Mouse (Mus musculus) C2C12 (cell line): ENCODE data around the gene Ogdhl. TPM values are rescaled to one million over a fixed set of nuclear protein-coding genes. Genes with fewer than 3 reads are reported as not detected.
"Not testable (repeated sequence)": the region's sequence is repeated elsewhere in the genome, so short reads cannot be mapped to it uniquely, and the experiment has no call there.

Experiments
- H3K27me3 ChIP-seq: one replicate; pipeline ENCODE4 v1.6.1; 2011; ENCODE audit not compliant: control insufficient read depth, insufficient read depth, insufficient read length
- H3K36me3 ChIP-seq: one replicate; pipeline ENCODE4 v1.6.1; 2011; ENCODE audit not compliant: control insufficient read depth, insufficient read depth
- H3K4me3 ChIP-seq: one replicate; pipeline ENCODE4 v1.5.1; 2011; ENCODE audit warnings: mild to moderate bottlenecking, control low read depth; ENCODE audit not compliant: poor library complexity, insufficient read depth, severe bottlenecking
- H3K79me2 ChIP-seq: one replicate; pipeline ENCODE4 v1.6.1; 2011; ENCODE audit not compliant: control insufficient read depth, insufficient read depth
- H3K79me3 ChIP-seq: one replicate; pipeline ENCODE4 v1.6.1; 2011; ENCODE audit warnings: low read depth, control low read depth
- H3ac ChIP-seq: one replicate; pipeline ENCODE3; 2011; ENCODE audit warnings: low read depth; ENCODE audit not compliant: control insufficient read depth, insufficient read length
- CEBPB ChIP-seq: IDR thresholded peaks from one replicate; pipeline ENCODE4 v1.6.1; 2011; ENCODE audit warnings: low read depth, mild to moderate bottlenecking, control low read depth, moderate library complexity
- CTCF ChIP-seq: IDR thresholded peaks from one replicate; pipeline ENCODE4 v1.5.1; 2011; ENCODE audit not compliant: control insufficient read depth, insufficient read depth, insufficient read length
- FOSL1 ChIP-seq: IDR thresholded peaks from one replicate; pipeline ENCODE4 v1.8.0; 2011; ENCODE audit warnings: mild to moderate bottlenecking, low read length; ENCODE audit not compliant: poor library complexity, insufficient read depth, severe bottlenecking
- MAX ChIP-seq: IDR thresholded peaks from one replicate; pipeline ENCODE4 v1.6.1; 2011; ENCODE audit warnings: mild to moderate bottlenecking, control low read depth
- MYOD1 ChIP-seq: IDR thresholded peaks from one replicate; pipeline ENCODE4 v1.6.1; 2011; ENCODE audit warnings: low read depth; ENCODE audit not compliant: control insufficient read depth, insufficient read length
- MYOG ChIP-seq: IDR thresholded peaks from one replicate; pipeline ENCODE4 v1.6.1; 2011; ENCODE audit not compliant: control insufficient read depth, insufficient read length; ENCODE audit errors: extremely low read depth
- USF1 ChIP-seq: IDR thresholded peaks from one replicate; pipeline ENCODE4 v1.6.1; 2011; ENCODE audit warnings: low read depth, mild to moderate bottlenecking, control low read depth, moderate library complexity
- polyA plus RNA-seq: library from polyadenylated mRNA; unstranded; fragments of >200 nt; fragmentation: generic; extraction: Trizol; gene quantifications from one replicate; pipeline ENCODE4 v1.2.1, GENCODE M21; 2012; ENCODE audit warnings: missing spikeins

Ogdhl gene
- polyA plus RNA-seq, 1 experiment, result 5.7 TPM

DNA sequence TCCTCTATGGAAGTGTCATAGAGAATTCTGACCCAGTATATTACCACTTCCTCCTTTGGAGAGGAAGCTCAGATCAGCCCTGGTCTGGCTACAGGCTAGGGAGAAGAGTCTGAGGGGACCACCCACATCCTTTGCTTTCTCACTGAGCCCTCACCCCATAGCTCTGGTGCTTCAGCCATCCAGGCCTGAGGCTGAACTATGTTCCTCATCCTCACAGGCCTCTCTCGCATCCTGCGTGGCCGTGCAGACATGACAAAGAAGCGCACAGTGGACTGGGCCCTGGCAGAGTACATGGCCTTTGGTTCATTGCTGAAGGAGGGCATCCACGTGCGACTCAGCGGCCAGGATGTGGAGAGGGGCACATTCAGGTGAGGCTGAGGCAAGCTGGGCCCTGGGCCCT is 20.0 kb downstream of the Ogdhl start:
- H3K36me3 ChIP-seq, result no peaks in the 10 kb centered on the region
- H3K79me2 ChIP-seq, result no peaks in the 10 kb centered on the region
- no peaks in the 10 kb centered on the region for H3K79me3 ChIP-seq
- TF ChIP-seq USF1 (no peak), MYOD1 (no peak), CEBPB (no peak), MYOG (no peak), MAX (no peak), CTCF (no peak)
- no peaks in the 10 kb centered on the region for H3K27me3 ChIP-seq
- no peak overlapping the region for H3ac ChIP-seq
- H3K4me3 ChIP-seq, result no peak overlapping the region

DNA sequence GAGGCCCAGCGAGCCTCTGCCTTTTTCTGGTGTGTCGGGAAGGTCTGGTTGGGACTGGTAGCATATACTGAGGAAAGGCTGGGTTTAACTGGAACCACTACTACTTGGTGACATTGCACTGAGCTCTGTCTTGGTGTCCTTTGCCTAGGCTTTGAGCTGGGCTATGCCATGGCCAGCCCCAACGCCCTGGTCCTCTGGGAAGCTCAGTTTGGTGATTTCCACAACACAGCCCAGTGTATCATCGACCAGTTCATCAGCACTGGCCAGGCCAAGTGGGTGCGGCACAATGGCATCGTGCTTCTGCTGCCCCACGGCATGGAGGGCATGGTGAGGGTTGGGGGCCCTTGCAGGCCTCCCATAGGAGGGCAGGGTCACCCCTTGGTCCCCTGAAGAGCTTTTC is 22.4 kb downstream of the Ogdhl start:
- Histone ChIP-seq H3K36me3 (no peaks in the 10 kb centered on the region), H3K4me3 (no peak overlapping the region), H3ac (no peak overlapping the region), H3K79me3 (no peaks in the 10 kb centered on the region), H3K27me3 (no peaks in the 10 kb centered on the region), H3K79me2 (no peaks in the 10 kb centered on the region)
- TF ChIP-seq MAX, result no peak
- TF ChIP-seq FOSL1, result no peak
- TF ChIP-seq CTCF, result no peak
- no peak for TF ChIP-seq MYOG
- no peak for TF ChIP-seq CEBPB
- no peak for TF ChIP-seq MYOD1
- no peak for TF ChIP-seq USF1

DNA sequence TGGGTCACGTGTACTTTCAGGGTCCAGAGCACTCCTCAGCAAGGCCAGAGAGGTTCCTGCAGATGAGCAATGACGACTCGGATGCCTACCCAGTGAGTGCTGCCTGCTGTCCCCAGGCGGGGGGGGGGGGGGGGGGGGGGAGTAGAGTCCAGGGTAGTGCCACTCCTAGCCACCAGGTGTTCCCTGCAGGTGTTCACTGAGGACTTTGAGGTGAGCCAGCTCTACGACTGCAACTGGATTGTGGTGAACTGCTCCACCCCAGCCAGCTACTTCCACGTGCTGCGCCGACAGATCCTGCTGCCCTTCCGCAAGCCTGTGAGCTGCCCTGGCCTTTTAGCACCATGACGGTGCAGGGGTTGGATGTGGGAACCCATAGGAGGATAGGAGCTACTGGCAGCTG is 22.9 kb downstream of the Ogdhl start:
- Histone ChIP-seq H3K79me3 (no peaks in the 10 kb centered on the region), H3K36me3 (no peaks in the 10 kb centered on the region)
- no peak for TF ChIP-seq MYOD1
- TF ChIP-seq MYOG, result no peak
- TF ChIP-seq CTCF, result no peak
- TF ChIP-seq USF1, result no peak
- no peak for TF ChIP-seq FOSL1
- TF ChIP-seq MAX, result no peak
- TF ChIP-seq CEBPB, result no peak

DNA sequence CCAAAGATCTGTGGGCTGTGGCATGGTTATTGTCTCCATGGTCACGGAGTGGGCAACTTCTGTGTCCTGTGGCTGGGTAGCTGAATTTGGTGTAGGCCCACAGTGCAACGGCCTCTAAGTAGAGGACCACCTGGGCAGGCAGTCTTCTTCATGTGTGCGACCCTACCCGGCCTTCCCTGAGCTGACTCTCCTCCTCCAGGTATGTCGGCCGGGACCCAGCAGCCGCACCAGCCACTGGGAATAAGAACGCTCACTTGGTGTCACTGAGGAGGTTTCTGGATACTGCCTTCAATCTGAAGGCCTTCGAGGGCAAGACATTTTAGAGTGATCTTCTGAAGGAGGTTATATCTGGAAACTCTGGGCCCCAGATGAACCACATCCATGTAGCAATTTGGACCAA is 25.5 kb downstream of the Ogdhl start:
- TF ChIP-seq USF1 (no peak), CTCF (no peak), FOSL1 (no peak), MYOD1 (no peak), MAX (no peak), MYOG (no peak), CEBPB (no peak)
- Histone ChIP-seq H3ac (no peak overlapping the region), H3K4me3 (no peak overlapping the region), H3K36me3 (no peaks in the 10 kb centered on the region), H3K79me2 (no peaks in the 10 kb centered on the region), H3K27me3 (no peaks in the 10 kb centered on the region), H3K79me3 (no peaks in the 10 kb centered on the region)

More for the DNA sequence above, 22.9 kb downstream of the Ogdhl start:
- Histone ChIP-seq H3ac (no peak overlapping the region), H3K27me3 (no peaks in the 10 kb centered on the region), H3K79me2 (no peaks in the 10 kb centered on the region), H3K4me3 (no peak overlapping the region)

DNA sequence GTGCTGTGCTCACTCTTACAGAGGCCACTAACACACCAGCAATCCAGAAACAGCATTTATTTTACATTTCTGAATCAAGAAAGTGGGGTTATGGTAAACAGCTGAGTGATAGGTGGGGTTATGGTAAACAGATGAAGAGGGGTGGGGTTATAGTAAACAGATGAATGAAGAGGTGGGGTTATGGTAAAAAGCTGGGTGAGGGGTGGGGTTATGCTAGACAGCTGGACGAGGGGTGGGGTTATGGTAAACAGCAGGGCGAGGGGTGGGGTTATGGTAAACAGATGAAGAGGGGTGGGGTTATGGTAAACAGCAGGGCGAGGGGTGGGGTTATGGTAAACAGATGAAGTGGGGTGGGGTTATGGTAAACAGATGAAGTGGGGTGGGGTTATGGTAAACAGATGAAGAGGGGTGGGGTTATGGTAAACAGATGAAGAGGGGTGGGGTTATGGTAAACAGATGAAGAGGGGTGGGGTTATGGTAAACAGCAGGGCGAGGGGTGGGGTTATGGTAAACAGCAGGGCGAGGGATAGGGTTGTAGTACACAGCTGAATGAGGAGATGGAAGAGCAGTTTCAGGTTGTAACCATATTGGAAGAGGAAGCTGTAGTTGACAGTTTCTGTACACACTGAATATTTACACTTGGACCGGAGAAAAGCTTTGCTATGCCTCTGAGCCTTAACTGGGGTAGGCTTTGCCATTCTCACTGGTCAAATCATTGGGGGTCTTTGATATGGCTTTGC is 29.5 kb downstream of the Ogdhl start:
- not testable (repeated sequence) for H3K4me3 ChIP-seq, H3K79me3 ChIP-seq, H3ac ChIP-seq, H3K27me3 ChIP-seq, H3K79me2 ChIP-seq, H3K36me3 ChIP-seq

DNA sequence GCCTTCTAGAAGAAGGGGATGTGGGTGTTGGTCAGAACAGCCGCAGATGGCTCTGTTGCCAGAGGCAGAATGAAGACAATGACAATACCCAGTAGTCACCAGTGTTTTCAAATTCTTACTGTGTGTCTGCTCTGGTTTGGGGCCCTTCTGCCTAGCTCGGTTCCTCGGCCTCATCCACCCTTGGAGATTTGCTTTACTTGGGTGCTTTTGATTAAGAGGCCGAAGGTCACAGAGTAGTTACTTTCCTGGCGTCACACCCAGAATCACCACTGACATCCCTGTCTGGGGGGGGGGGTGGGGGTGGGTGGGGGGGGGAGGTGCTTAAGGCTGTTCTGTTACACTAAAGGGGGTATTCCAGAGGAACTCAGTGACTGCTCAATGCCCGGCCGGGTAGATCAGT is 42.5 kb downstream of the Ogdhl start:
- Histone ChIP-seq H3K27me3 (peaks cover 25% of the 10 kb centered on the region), H3ac (no peak overlapping the region)

More for the DNA sequence above, 42.5 kb downstream of the Ogdhl start:
- Histone ChIP-seq H3K4me3 (no peak overlapping the region), H3K36me3 (no peaks in the 10 kb centered on the region), H3K79me2 (no peaks in the 10 kb centered on the region), H3K79me3 (no peaks in the 10 kb centered on the region)
- TF ChIP-seq MAX, result no peak
- TF ChIP-seq MYOG, result no peak
- no peak for TF ChIP-seq MYOD1
- no peak for TF ChIP-seq CTCF
- no peak for TF ChIP-seq FOSL1
- no peak for TF ChIP-seq USF1
- TF ChIP-seq CEBPB, result no peak
